Mouse (Mus musculus): ENCODE measurements at regions not wholly inside any gene's neighbourhood (a gene's known extent, or its start where the extent isn't known, plus 50 kb on each side); places are given as distances from the start of the nearest gene placed in this dataset.

GRCm38 (mm10) chr7:125117173-125117572 lies 327.3 kb upstream of the Kdm8 start:
- no peak for DNase-seq (ENCODE audit: low spot score)
- WGBS = 88% methylated on average over 8 of the region's 8 CpGs
- Histone ChIP-seq H3K4me1 (ENCODE audit: control insufficient read depth, insufficient read depth, low read length) (no peaks in the 10 kb centered on the region), H3K9me3 (ENCODE audit: control insufficient read depth, low read length) (no peaks in the 10 kb centered on the region), H3K4me2 (ENCODE audit: low read depth) (no peak overlapping the region), H3K36me3 (ENCODE audit: control insufficient read depth, insufficient read depth, low read length) (no peaks in the 10 kb centered on the region), H3K9ac (ENCODE audit: low read length) (no peak overlapping the region), H3K27me3 (ENCODE audit: control insufficient read depth, insufficient read depth, low read length) (no peaks in the 10 kb centered on the region), H3K27ac (ENCODE audit: low read depth, low read length) (no peak overlapping the region), H3K4me3 (ENCODE audit: low read depth, low read length) (no peak overlapping the region)
- no peak for ATAC-seq (ENCODE audit: insufficient read depth, low FRiP score, low TSS enrichment)

- Histone ChIP-seq H3K9ac (ENCODE audit: low read length) (no peak overlapping the region), H3K9me3 (ENCODE audit: control insufficient read depth, low read length) (no peaks in the 10 kb centered on the region), H3K36me3 (ENCODE audit: control insufficient read depth, insufficient read depth, low read length) (no peaks in the 10 kb centered on the region), H3K4me3 (ENCODE audit: low read depth, low read length) (no peak overlapping the region), H3K27me3 (ENCODE audit: control insufficient read depth, insufficient read depth, low read length) (no peaks in the 10 kb centered on the region), H3K4me1 (ENCODE audit: control insufficient read depth, insufficient read depth, low read length) (no peaks in the 10 kb centered on the region), H3K27ac (ENCODE audit: low read depth, low read length) (no peak overlapping the region), H3K4me2 (ENCODE audit: low read depth) (no peak overlapping the region)
- no peak for DNase-seq (ENCODE audit: low spot score)
- WGBS = 87% methylated on average over 1 of the region's 1 CpGs
- ATAC-seq (ENCODE audit: insufficient read depth, low FRiP score, low TSS enrichment) = no peak
Observed at GRCm38 (mm10) chr7:125129187-125129586, 315.3 kb upstream of the Kdm8 start.

GRCm38 (mm10) chr7:125131968-125132367 lies 312.5 kb upstream of the Kdm8 start:
- H3K27me3 ChIP-seq (ENCODE audit: control insufficient read depth, insufficient read depth, low read length) = no peaks in the 10 kb centered on the region
- no peak for ATAC-seq (ENCODE audit: insufficient read depth, low FRiP score, low TSS enrichment)
- WGBS = 77% methylated on average over 1 of the region's 1 CpGs
- no peak overlapping the region for H3K27ac ChIP-seq (ENCODE audit: low read depth, low read length)
- H3K9me3 ChIP-seq (ENCODE audit: control insufficient read depth, low read length) = no peaks in the 10 kb centered on the region
- H3K4me1 ChIP-seq (ENCODE audit: control insufficient read depth, insufficient read depth, low read length) = no peaks in the 10 kb centered on the region
- H3K36me3 ChIP-seq (ENCODE audit: control insufficient read depth, insufficient read depth, low read length) = no peaks in the 10 kb centered on the region
- no peak overlapping the region for H3K9ac ChIP-seq (ENCODE audit: low read length)
- H3K4me2 ChIP-seq (ENCODE audit: low read depth) = no peak overlapping the region
- H3K4me3 ChIP-seq (ENCODE audit: low read depth, low read length) = no peak overlapping the region
- DNase-seq (ENCODE audit: low spot score) = no peak

- H3K36me3 ChIP-seq (ENCODE audit: control insufficient read depth, insufficient read depth, low read length) = no peaks in the 10 kb centered on the region
- WGBS = 83% methylated on average over 3 of the region's 3 CpGs
- no peak for ATAC-seq (ENCODE audit: insufficient read depth, low FRiP score, low TSS enrichment)
- H3K27ac ChIP-seq (ENCODE audit: low read depth, low read length) = no peak overlapping the region
- no peak for DNase-seq (ENCODE audit: low spot score)
- H3K9me3 ChIP-seq (ENCODE audit: control insufficient read depth, low read length) = no peaks in the 10 kb centered on the region
- H3K9ac ChIP-seq (ENCODE audit: low read length) = no peak overlapping the region
- no peaks in the 10 kb centered on the region for H3K4me1 ChIP-seq (ENCODE audit: control insufficient read depth, insufficient read depth, low read length)
- H3K4me3 ChIP-seq (ENCODE audit: low read depth, low read length) = no peak overlapping the region
- H3K4me2 ChIP-seq (ENCODE audit: low read depth) = no peak overlapping the region
- H3K27me3 ChIP-seq (ENCODE audit: control insufficient read depth, insufficient read depth, low read length) = no peaks in the 10 kb centered on the region
Observed at GRCm38 (mm10) chr7:125138607-125139006, 305.9 kb upstream of the Kdm8 start.

GRCm38 (mm10) chr7:125139196-125139595 lies 305.3 kb upstream of the Kdm8 start:
- 98% methylated on average over 2 of the region's 2 CpGs for WGBS
- no peak for ATAC-seq (ENCODE audit: insufficient read depth, low FRiP score, low TSS enrichment)

GRCm38 (mm10) chr7:125140854-125141253 lies 303.6 kb upstream of the Kdm8 start:
- Histone ChIP-seq H3K36me3 (ENCODE audit: control insufficient read depth, insufficient read depth, low read length) (no peaks in the 10 kb centered on the region), H3K27ac (ENCODE audit: low read depth, low read length) (no peak overlapping the region), H3K9me3 (ENCODE audit: control insufficient read depth, low read length) (no peaks in the 10 kb centered on the region), H3K4me3 (ENCODE audit: low read depth, low read length) (no peak overlapping the region), H3K4me2 (ENCODE audit: low read depth) (no peak overlapping the region), H3K27me3 (ENCODE audit: control insufficient read depth, insufficient read depth, low read length) (no peaks in the 10 kb centered on the region), H3K9ac (ENCODE audit: low read length) (no peak overlapping the region), H3K4me1 (ENCODE audit: control insufficient read depth, insufficient read depth, low read length) (no peaks in the 10 kb centered on the region)
- 32% methylated on average over 3 of the region's 3 CpGs for WGBS
- DNase-seq (ENCODE audit: low spot score) (no peak), ATAC-seq (ENCODE audit: insufficient read depth, low FRiP score, low TSS enrichment) (no peak)

More at GRCm38 (mm10) chr7:125139196-125139595, 305.3 kb upstream of the Kdm8 start:
- no peaks in the 10 kb centered on the region for H3K4me1 ChIP-seq (ENCODE audit: control insufficient read depth, insufficient read depth, low read length)
- no peak overlapping the region for H3K4me2 ChIP-seq (ENCODE audit: low read depth)
- H3K36me3 ChIP-seq (ENCODE audit: control insufficient read depth, insufficient read depth, low read length) = no peaks in the 10 kb centered on the region
- H3K27me3 ChIP-seq (ENCODE audit: control insufficient read depth, insufficient read depth, low read length) = no peaks in the 10 kb centered on the region
- H3K4me3 ChIP-seq (ENCODE audit: low read depth, low read length) = no peak overlapping the region
- H3K9ac ChIP-seq (ENCODE audit: low read length) = no peak overlapping the region
- no peak overlapping the region for H3K27ac ChIP-seq (ENCODE audit: low read depth, low read length)
- H3K9me3 ChIP-seq (ENCODE audit: control insufficient read depth, low read length) = no peaks in the 10 kb centered on the region
- no peak for DNase-seq (ENCODE audit: low spot score)

GRCm38 (mm10) chr7:125141864-125142263 lies 302.6 kb upstream of the Kdm8 start:
- DNase-seq (ENCODE audit: low spot score) = no peak
- Histone ChIP-seq H3K27ac (ENCODE audit: low read depth, low read length) (no peak overlapping the region), H3K9me3 (ENCODE audit: control insufficient read depth, low read length) (no peaks in the 10 kb centered on the region), H3K36me3 (ENCODE audit: control insufficient read depth, insufficient read depth, low read length) (no peaks in the 10 kb centered on the region), H3K9ac (ENCODE audit: low read length) (no peak overlapping the region), H3K27me3 (ENCODE audit: control insufficient read depth, insufficient read depth, low read length) (no peaks in the 10 kb centered on the region), H3K4me3 (ENCODE audit: low read depth, low read length) (no peak overlapping the region), H3K4me1 (ENCODE audit: control insufficient read depth, insufficient read depth, low read length) (no peaks in the 10 kb centered on the region), H3K4me2 (ENCODE audit: low read depth) (no peak overlapping the region)
- WGBS = 78% methylated on average over 1 of the region's 1 CpGs
- ATAC-seq (ENCODE audit: insufficient read depth, low FRiP score, low TSS enrichment) = no peak

- Histone ChIP-seq H3K9ac (ENCODE audit: low read length) (no peak overlapping the region), H3K4me3 (ENCODE audit: low read depth, low read length) (no peak overlapping the region), H3K9me3 (ENCODE audit: control insufficient read depth, low read length) (no peaks in the 10 kb centered on the region), H3K4me1 (ENCODE audit: control insufficient read depth, insufficient read depth, low read length) (no peaks in the 10 kb centered on the region), H3K27ac (ENCODE audit: low read depth, low read length) (no peak overlapping the region), H3K36me3 (ENCODE audit: control insufficient read depth, insufficient read depth, low read length) (no peaks in the 10 kb centered on the region), H3K27me3 (ENCODE audit: control insufficient read depth, insufficient read depth, low read length) (no peaks in the 10 kb centered on the region), H3K4me2 (ENCODE audit: low read depth) (no peak overlapping the region)
- DNase-seq (ENCODE audit: low spot score) (no peak), ATAC-seq (ENCODE audit: insufficient read depth, low FRiP score, low TSS enrichment) (no peak)
- WGBS = 71% methylated on average over 9 of the region's 9 CpGs
Observed at GRCm38 (mm10) chr7:125146025-125146424, 298.5 kb upstream of the Kdm8 start.

- WGBS = 84% methylated on average over 2 of the region's 2 CpGs
- Histone ChIP-seq H3K4me2 (ENCODE audit: low read depth) (no peak overlapping the region), H3K4me3 (ENCODE audit: low read depth, low read length) (no peak overlapping the region), H3K36me3 (ENCODE audit: control insufficient read depth, insufficient read depth, low read length) (no peaks in the 10 kb centered on the region), H3K4me1 (ENCODE audit: control insufficient read depth, insufficient read depth, low read length) (no peaks in the 10 kb centered on the region), H3K9ac (ENCODE audit: low read length) (no peak overlapping the region), H3K9me3 (ENCODE audit: control insufficient read depth, low read length) (no peaks in the 10 kb centered on the region), H3K27ac (ENCODE audit: low read depth, low read length) (no peak overlapping the region), H3K27me3 (ENCODE audit: control insufficient read depth, insufficient read depth, low read length) (no peaks in the 10 kb centered on the region)
- ATAC-seq (ENCODE audit: insufficient read depth, low FRiP score, low TSS enrichment) (no peak), DNase-seq (ENCODE audit: low spot score) (no peak)
Observed at GRCm38 (mm10) chr7:125149151-125149550, 295.3 kb upstream of the Kdm8 start.
